Mouse (Mus musculus) hindbrain, embryonic 12.5 days (tissue): ENCODE results near the gene Tmem274. TPM values are rescaled to one million over a fixed set of nuclear protein-coding genes. Genes with fewer than 3 reads are reported as not detected.

Experiments
- ATAC-seq: fragments of 200-750 bp; cut with Nextera tagmentation; 2 replicates; pipeline ENCODE4 v1.8.0; 2017; ENCODE audit warnings: moderate TSS enrichment; ENCODE audit not compliant: low FRiP score
- H3K27ac ChIP-seq: fragments of 300-500 bp; sonication (generic); 2 replicates; pipeline ENCODE4 v1.5.1; 2016; ENCODE audit warnings: mild to moderate bottlenecking
- H3K27me3 ChIP-seq: fragments of 300-500 bp; sonication (generic); 2 replicates; pipeline ENCODE4 v1.6.1; 2016; ENCODE audit warnings: mild to moderate bottlenecking
- H3K36me3 ChIP-seq: fragments of 300-500 bp; sonication (generic); 2 replicates; pipeline ENCODE4 v1.6.1; 2016; ENCODE audit warnings: mild to moderate bottlenecking
- H3K4me1 ChIP-seq: fragments of 300-500 bp; sonication (generic); 2 replicates; pipeline ENCODE4 v1.6.1; 2016
- H3K4me2 ChIP-seq: fragments of 300-500 bp; sonication (generic); replicated peaks from 2 replicates; pipeline ENCODE4 v1.6.1; 2016; ENCODE audit warnings: mild to moderate bottlenecking
- H3K4me3 ChIP-seq: fragments of 300-500 bp; sonication (generic); 2 replicates; pipeline ENCODE4 v1.5.1; 2016; ENCODE audit warnings: mild to moderate bottlenecking
- H3K9ac ChIP-seq: fragments of 300-500 bp; sonication (generic); 2 replicates; pipeline ENCODE4 v1.6.1; 2016; ENCODE audit warnings: mild to moderate bottlenecking, moderate library complexity
- H3K9me3 ChIP-seq: fragments of 300-500 bp; sonication (generic); replicated peaks from 2 replicates; pipeline ENCODE4 v1.6.1; 2016; ENCODE audit warnings: mild to moderate bottlenecking
- WGBS: fragments of 180-500 bp; shearing (Covaris S2); methylation state at CpG from one replicate; pipeline ENCODE4 v1.1.7; 2016; 5-methylcytosine and 5-hydroxymethylcytosine counted together
- polyA plus RNA-seq: library from polyadenylated mRNA; unstranded; fragments of >200 nt; fragmentation: Nextera tagmentation; extraction: Ambion mirVana; gene quantifications from 2 replicates; pipeline ENCODE4 v1.2.1, GENCODE M21; 2016

Gene Tmem274
- polyA plus RNA-seq, 1 experiment from 2014 or later = 0.37 TPM

GRCm38 (mm10) chr4:149512072-149512471, 34.9 kb downstream of the Tmem274 start:
- Histone ChIP-seq H3K27me3 (no peaks in the 10 kb centered on the region), H3K4me2 (no peak overlapping the region), H3K4me3 (no peak overlapping the region), H3K9me3 (no peaks in the 10 kb centered on the region), H3K9ac (no peak overlapping the region), H3K36me3 (no peaks in the 10 kb centered on the region), H3K27ac (peak overlapping the region; percentile 64; the same call in 1 of the 2 replicates), H3K4me1 (no peaks in the 10 kb centered on the region)
- 88% methylated on average over 7 of the region's 7 CpGs for WGBS
- no peak for ATAC-seq

- no peak overlapping the region for H3K4me3 ChIP-seq
- H3K27me3 ChIP-seq = no peaks in the 10 kb centered on the region
- WGBS = 89% methylated on average over 5 of the region's 5 CpGs
- no peaks in the 10 kb centered on the region for H3K36me3 ChIP-seq
- no peak for ATAC-seq
- H3K9ac ChIP-seq = no peak overlapping the region
- no peak overlapping the region for H3K4me2 ChIP-seq
- H3K27ac ChIP-seq = no peak overlapping the region
- H3K4me1 ChIP-seq = peaks cover 12% of the 10 kb centered on the region
- H3K9me3 ChIP-seq = no peaks in the 10 kb centered on the region
Observed at GRCm38 (mm10) chr4:149515706-149516105, 38.5 kb downstream of the Tmem274 start.

GRCm38 (mm10) chr4:149517868-149518340, 40.7 kb downstream of the Tmem274 start, which contains the start of gene Ctnnbip1:
Gene Ctnnbip1 (plus strand): TSS chr4:149518236.
- Histone ChIP-seq H3K4me3 (peak within 1 kb of the TSS; percentile 90), H3K27ac (peak within 1 kb of the TSS; percentile 73; the same call in 1 of the 2 replicates), H3K9me3 (no peaks in the 10 kb centered on the region), H3K4me1 (peaks cover 19% of the 10 kb centered on the region), H3K9ac (peak within 1 kb of the TSS; percentile 95), H3K4me2 (peak within 1 kb of the TSS; percentile 91), H3K36me3 (no peaks in the 10 kb centered on the region), H3K27me3 (no peaks in the 10 kb centered on the region)
- peak; percentile 98 for ATAC-seq
- under 1% methylated on average over 42 of the region's 46 CpGs for WGBS

- no peak for ATAC-seq
- 3% methylated on average over 52 of the region's 52 CpGs for WGBS
Observed at GRCm38 (mm10) chr4:149518351-149519220, 41.4 kb downstream of the Tmem274 start.

GRCm38 (mm10) chr4:149521258-149521657, 44.1 kb downstream of the Tmem274 start:
- no peak for ATAC-seq
- Histone ChIP-seq H3K9me3 (no peaks in the 10 kb centered on the region), H3K36me3 (no peaks in the 10 kb centered on the region), H3K4me2 (no peak overlapping the region), H3K9ac (no peak overlapping the region), H3K27ac (no peak overlapping the region), H3K4me3 (no peak overlapping the region), H3K4me1 (peaks cover 33% of the 10 kb centered on the region), H3K27me3 (no peaks in the 10 kb centered on the region)
- WGBS = 68% methylated on average over 10 of the region's 10 CpGs

More at GRCm38 (mm10) chr4:149518351-149519220, 41.4 kb downstream of the Tmem274 start:
- Histone ChIP-seq H3K9ac (peak overlapping the region; percentile 95), H3K4me1 (peaks cover 20% of the 10 kb centered on the region), H3K9me3 (no peaks in the 10 kb centered on the region), H3K4me2 (peak overlapping the region; percentile 91), H3K27me3 (no peaks in the 10 kb centered on the region), H3K4me3 (peak overlapping the region; percentile 90), H3K27ac (peak overlapping the region; percentile 73; the same call in 1 of the 2 replicates), H3K36me3 (no peaks in the 10 kb centered on the region)

GRCm38 (mm10) chr4:149523961-149524360, 46.8 kb downstream of the Tmem274 start:
- WGBS = 70% methylated on average over 6 of the region's 6 CpGs
- ATAC-seq = no peak
- H3K4me1 ChIP-seq = peaks cover 37% of the 10 kb centered on the region

GRCm38 (mm10) chr4:149525170-149525569, 48.0 kb downstream of the Tmem274 start:
- H3K27me3 ChIP-seq = no peaks in the 10 kb centered on the region
- no peak overlapping the region for H3K27ac ChIP-seq
- 79% methylated on average over 4 of the region's 4 CpGs for WGBS
- H3K4me2 ChIP-seq = no peak overlapping the region
- no peaks in the 10 kb centered on the region for H3K9me3 ChIP-seq
- peaks cover 35% of the 10 kb centered on the region for H3K4me1 ChIP-seq
- H3K9ac ChIP-seq = no peak overlapping the region
- no peak for ATAC-seq
- no peak overlapping the region for H3K4me3 ChIP-seq
- H3K36me3 ChIP-seq = no peaks in the 10 kb centered on the region

More at GRCm38 (mm10) chr4:149523961-149524360, 46.8 kb downstream of the Tmem274 start:
- no peak overlapping the region for H3K9ac ChIP-seq
- H3K9me3 ChIP-seq = no peaks in the 10 kb centered on the region
- no peaks in the 10 kb centered on the region for H3K36me3 ChIP-seq
- no peak overlapping the region for H3K4me3 ChIP-seq
- no peak overlapping the region for H3K4me2 ChIP-seq
- H3K27ac ChIP-seq = no peak overlapping the region
- no peaks in the 10 kb centered on the region for H3K27me3 ChIP-seq

GRCm38 (mm10) chr4:149525811-149526210, 48.6 kb downstream of the Tmem274 start:
- Histone ChIP-seq H3K4me1 (peaks cover 32% of the 10 kb centered on the region), H3K9ac (no peak overlapping the region), H3K4me3 (no peak overlapping the region), H3K27ac (no peak overlapping the region), H3K9me3 (no peaks in the 10 kb centered on the region), H3K4me2 (no peak overlapping the region), H3K27me3 (no peaks in the 10 kb centered on the region), H3K36me3 (no peaks in the 10 kb centered on the region)
- WGBS = 81% methylated on average over 6 of the region's 6 CpGs
- ATAC-seq = no peak

- WGBS = 43% methylated on average over 7 of the region's 7 CpGs
- no peaks in the 10 kb centered on the region for H3K36me3 ChIP-seq
- H3K9ac ChIP-seq = 0 out of 2 replicates have a peak overlapping the region, but pooled peaks have one; percentile 13
- H3K27ac ChIP-seq = no peak overlapping the region
- H3K27me3 ChIP-seq = no peaks in the 10 kb centered on the region
- no peak for ATAC-seq
- no peak overlapping the region for H3K4me3 ChIP-seq
- H3K4me2 ChIP-seq = no peak overlapping the region
- peaks cover 27% of the 10 kb centered on the region for H3K4me1 ChIP-seq
- no peaks in the 10 kb centered on the region for H3K9me3 ChIP-seq
Observed at GRCm38 (mm10) chr4:149526330-149526729, 49.2 kb downstream of the Tmem274 start.

GRCm38 (mm10) chr4:149527621-149528354, 50.6 kb downstream of the Tmem274 start:
- H3K9ac ChIP-seq = no peak overlapping the region
- H3K27me3 ChIP-seq = no peaks in the 10 kb centered on the region
- peaks cover 27% of the 10 kb centered on the region for H3K4me1 ChIP-seq
- H3K36me3 ChIP-seq = no peaks in the 10 kb centered on the region
- no peak overlapping the region for H3K4me2 ChIP-seq
- WGBS = 81% methylated on average over 15 of the region's 15 CpGs
- no peak for ATAC-seq
- no peak overlapping the region for H3K4me3 ChIP-seq
- no peak overlapping the region; the same call in 1 of the 2 replicates for H3K27ac ChIP-seq
- H3K9me3 ChIP-seq = no peaks in the 10 kb centered on the region

GRCm38 (mm10) chr4:149529691-149530090, 52.5 kb downstream of the Tmem274 start:
- Histone ChIP-seq H3K9ac (no peak overlapping the region), H3K4me3 (no peak overlapping the region), H3K4me2 (no peak overlapping the region), H3K9me3 (no peaks in the 10 kb centered on the region), H3K4me1 (peaks cover 21% of the 10 kb centered on the region), H3K36me3 (no peaks in the 10 kb centered on the region), H3K27ac (no peak overlapping the region), H3K27me3 (no peaks in the 10 kb centered on the region)
- 77% methylated on average over 6 of the region's 6 CpGs for WGBS
- no peak for ATAC-seq
